Mouse (Mus musculus): ENCODE data around the gene Zfp628. TPM values are rescaled to one million over a fixed set of nuclear protein-coding genes. Genes with fewer than 3 reads are reported as not detected.

Zfp628 gene
- total and polyA plus RNA-seq, 2 experiments from 2014 or later, result 1.7 to 8.9 TPM

DNA sequence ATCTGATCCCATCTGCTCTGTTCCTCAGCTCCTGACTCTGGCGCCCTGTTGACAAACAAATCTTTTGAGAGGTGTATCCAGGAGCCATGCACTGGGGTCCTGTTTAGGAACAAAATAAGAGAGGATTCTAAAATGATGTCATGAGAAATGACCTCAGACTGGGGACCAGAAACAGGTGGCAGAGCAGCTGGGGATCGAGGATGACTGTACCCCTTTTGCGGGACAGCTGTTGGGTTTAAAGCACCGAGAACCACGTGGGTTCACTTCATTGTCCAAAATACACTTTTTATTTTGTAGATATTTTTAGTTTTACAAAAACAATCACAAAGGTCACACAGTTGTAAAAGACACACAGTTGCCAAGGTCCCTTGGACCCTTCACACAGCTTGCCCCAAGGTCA lies 50.0 kb downstream of the Zfp628 start:
- Histone ChIP-seq H3K9ac (replicated peaks; ENCODE audit: low read depth, low read length) (no peak overlapping the region), H3K27me3 (ENCODE audit: control insufficient read depth, insufficient read depth, low read length) (no peaks in the 10 kb centered on the region), H3K9me3 (replicated peaks; ENCODE audit: control insufficient read depth, low read length) (no peaks in the 10 kb centered on the region), H3K4me3 (ENCODE audit: low read depth, low read length) (no peak overlapping the region), H3K4me2 (ENCODE audit: low read depth, low read length) (no peak overlapping the region), H3K4me1 (ENCODE audit: control insufficient read depth, insufficient read depth) (no peaks in the 10 kb centered on the region), H3K36me3 (replicated peaks; ENCODE audit: control insufficient read depth, insufficient read depth, low read length) (no peaks in the 10 kb centered on the region), H3K27ac (ENCODE audit: low read depth) (no peak overlapping the region)
- TF ChIP-seq CTCF (IDR thresholded peaks at IDR 0.05; ENCODE audit: low read depth), result no peak
- TF ChIP-seq EP300 (IDR thresholded peaks at IDR 0.05; ENCODE audit: low read depth), result no peak
- 70% methylated on average over 5 of the region's 5 CpGs for WGBS
- no peak for DNase-seq (ENCODE audit: low spot score)
- ATAC-seq (ENCODE audit: insufficient read depth, low read depth), result no peak

GRCm38 (mm10) chr7:4971068-4971467 lies 56.1 kb downstream of the Zfp628 start, which contains the start of gene Sbk3:
Sbk3 (minus strand) TSS chr7:4971168.
- peak within 1 kb of the TSS; percentile 68 for H3K27ac ChIP-seq (ENCODE audit: low read depth)

More at GRCm38 (mm10) chr7:4971068-4971467, 56.1 kb downstream of the Zfp628 start, which contains the start of gene Sbk3:
- no peaks in the 10 kb centered on the region for H3K27me3 ChIP-seq (ENCODE audit: control insufficient read depth, insufficient read depth, low read length)
- H3K9ac ChIP-seq (replicated peaks; ENCODE audit: low read depth, low read length), result no peak within 1 kb of the TSS
- ATAC-seq (ENCODE audit: insufficient read depth, low read depth) (no peak), DNase-seq (ENCODE audit: low spot score) (no peak)
- H3K4me3 ChIP-seq (ENCODE audit: low read depth, low read length), result no peak within 1 kb of the TSS
- TF ChIP-seq EP300 (IDR thresholded peaks at IDR 0.05; ENCODE audit: low read depth) (no peak), CTCF (IDR thresholded peaks at IDR 0.05; ENCODE audit: low read depth) (no peak)
- no peaks in the 10 kb centered on the region for H3K36me3 ChIP-seq (replicated peaks; ENCODE audit: control insufficient read depth, insufficient read depth, low read length)
- no peak within 1 kb of the TSS for H3K4me2 ChIP-seq (ENCODE audit: low read depth, low read length)
- 39% methylated on average over 6 of the region's 6 CpGs for WGBS
- no peaks in the 10 kb centered on the region for H3K9me3 ChIP-seq (replicated peaks; ENCODE audit: control insufficient read depth, low read length)
- H3K4me1 ChIP-seq (ENCODE audit: control insufficient read depth, insufficient read depth), result peaks cover 18% of the 10 kb centered on the region

Other genes with a start within 250 kb of the Zfp628 start
Only the 30 nearest of the 33 such genes appear.
- gene Tmem150b, start 190.0 kb upstream of the Zfp628 start, total RNA-seq (2014; rRNA removed; ENCODE audit: low replicate concordance), result 0.23 TPM in 1 of 2 replicates, not detected in the other
- gene Tmem150b, start 190.0 kb upstream of the Zfp628 start, polyA plus RNA-seq (2015; fragmentation: Nextera tagmentation; extraction: Ambion mirVana), result not detected in 2 replicates
- 59.1 and 62.9 TPM in 2 replicates for gene Kmt5c, start 175.1 kb upstream of the Zfp628 start, total RNA-seq (2014; rRNA removed; ENCODE audit: low replicate concordance)
- gene Kmt5c, start 175.1 kb upstream of the Zfp628 start, polyA plus RNA-seq (2015; fragmentation: Nextera tagmentation; extraction: Ambion mirVana), result 38.3 and 42.9 TPM in 2 replicates
- 20.8 TPM in 1 of 2 replicates, not detected in the other for gene Cox6b2, start 162.1 kb upstream of the Zfp628 start, total RNA-seq (2014; rRNA removed; ENCODE audit: low replicate concordance)
- 27.1 and 27.8 TPM in 2 replicates for gene Cox6b2, start 162.1 kb upstream of the Zfp628 start, polyA plus RNA-seq (2015; fragmentation: Nextera tagmentation; extraction: Ambion mirVana)
- gene Fam71e2, start 143.9 kb upstream of the Zfp628 start, total RNA-seq (2014; rRNA removed; ENCODE audit: low replicate concordance), result not detected in 2 replicates
- gene Fam71e2, start 143.9 kb upstream of the Zfp628 start, polyA plus RNA-seq (2015; fragmentation: Nextera tagmentation; extraction: Ambion mirVana), result not detected in 2 replicates
- gene Il11, start 132.4 kb upstream of the Zfp628 start, total RNA-seq (2014; rRNA removed; ENCODE audit: low replicate concordance), result not detected in 2 replicates
- gene Il11, start 132.4 kb upstream of the Zfp628 start, polyA plus RNA-seq (2015; fragmentation: Nextera tagmentation; extraction: Ambion mirVana), result not detected in 2 replicates
- not detected in 2 replicates for gene Tmem190, start 132.3 kb upstream of the Zfp628 start, total RNA-seq (2014; rRNA removed; ENCODE audit: low replicate concordance)
- gene Tmem190, start 132.3 kb upstream of the Zfp628 start, polyA plus RNA-seq (2015; fragmentation: Nextera tagmentation; extraction: Ambion mirVana), result not detected in 2 replicates
- 2.2 and 21.0 TPM in 2 replicates for gene Tmem238, start 125.6 kb upstream of the Zfp628 start, total RNA-seq (2014; rRNA removed; ENCODE audit: low replicate concordance)
- gene Tmem238, start 125.6 kb upstream of the Zfp628 start, polyA plus RNA-seq (2015; fragmentation: Nextera tagmentation; extraction: Ambion mirVana), result 8.0 and 8.6 TPM in 2 replicates
- 141 and 173 TPM in 2 replicates for gene Rpl28, start 122.3 kb upstream of the Zfp628 start, total RNA-seq (2014; rRNA removed; ENCODE audit: low replicate concordance)
- 259 and 269 TPM in 2 replicates for gene Rpl28, start 122.3 kb upstream of the Zfp628 start, polyA plus RNA-seq (2015; fragmentation: Nextera tagmentation; extraction: Ambion mirVana)
- 440 and 486 TPM in 2 replicates for gene Ube2s, start 102.6 kb upstream of the Zfp628 start, total RNA-seq (2014; rRNA removed; ENCODE audit: low replicate concordance)
- 156 and 174 TPM in 2 replicates for gene Ube2s, start 102.6 kb upstream of the Zfp628 start, polyA plus RNA-seq (2015; fragmentation: Nextera tagmentation; extraction: Ambion mirVana)
- gene Shisa7, start 70.5 kb upstream of the Zfp628 start, total RNA-seq (2014; rRNA removed; ENCODE audit: low replicate concordance), result 0.23 TPM in 1 of 2 replicates, not detected in the other
- gene Shisa7, start 70.5 kb upstream of the Zfp628 start, polyA plus RNA-seq (2015; fragmentation: Nextera tagmentation; extraction: Ambion mirVana), result not detected in 2 replicates
- 1.4 and 20.0 TPM in 2 replicates for gene Isoc2b, start 45.0 kb upstream of the Zfp628 start, total RNA-seq (2014; rRNA removed; ENCODE audit: low replicate concordance)
- 4.5 and 6.5 TPM in 2 replicates for gene Isoc2b, start 45.0 kb upstream of the Zfp628 start, polyA plus RNA-seq (2015; fragmentation: Nextera tagmentation; extraction: Ambion mirVana)
- 15.2 and 25.6 TPM in 2 replicates for gene Isoc2a, start 38.1 kb upstream of the Zfp628 start, total RNA-seq (2014; rRNA removed; ENCODE audit: low replicate concordance)
- 1.4 and 1.6 TPM in 2 replicates for gene Isoc2a, start 38.1 kb upstream of the Zfp628 start, polyA plus RNA-seq (2015; fragmentation: Nextera tagmentation; extraction: Ambion mirVana)
- gene Gm36210, start 8.7 kb upstream of the Zfp628 start, total RNA-seq (2014; rRNA removed; ENCODE audit: low replicate concordance), result 0.88 TPM in 1 of 2 replicates, not detected in the other
- gene Gm36210, start 8.7 kb upstream of the Zfp628 start, polyA plus RNA-seq (2015; fragmentation: Nextera tagmentation; extraction: Ambion mirVana), result 0.08 and 0.12 TPM in 2 replicates
- gene Nat14, start 6.8 kb downstream of the Zfp628 start, total RNA-seq (2014; rRNA removed; ENCODE audit: low replicate concordance), result 2.0 and 4.2 TPM in 2 replicates
- gene Nat14, start 6.8 kb downstream of the Zfp628 start, polyA plus RNA-seq (2015; fragmentation: Nextera tagmentation; extraction: Ambion mirVana), result 2.8 and 3.6 TPM in 2 replicates
- gene Ssc5d, start 10.6 kb downstream of the Zfp628 start, total RNA-seq (2014; rRNA removed; ENCODE audit: low replicate concordance), result 3.5 and 5.0 TPM in 2 replicates
- gene Ssc5d, start 10.6 kb downstream of the Zfp628 start, polyA plus RNA-seq (2015; fragmentation: Nextera tagmentation; extraction: Ambion mirVana), result 1.1 and 1.2 TPM in 2 replicates
- 16.4 and 19.9 TPM in 2 replicates for gene Sbk2, start 49.2 kb downstream of the Zfp628 start, total RNA-seq (2014; rRNA removed; ENCODE audit: low replicate concordance)
- gene Sbk2, start 49.2 kb downstream of the Zfp628 start, polyA plus RNA-seq (2015; fragmentation: Nextera tagmentation; extraction: Ambion mirVana), result 22.0 and 24.3 TPM in 2 replicates
- 3.2 and 3.9 TPM in 2 replicates for gene Sbk3, start 56.0 kb downstream of the Zfp628 start, total RNA-seq (2014; rRNA removed; ENCODE audit: low replicate concordance)
- gene Sbk3, start 56.0 kb downstream of the Zfp628 start, polyA plus RNA-seq (2015; fragmentation: Nextera tagmentation; extraction: Ambion mirVana), result 2.7 and 4.1 TPM in 2 replicates
- gene Zfp579, start 80.9 kb downstream of the Zfp628 start, total RNA-seq (2014; rRNA removed; ENCODE audit: low replicate concordance), result 8.3 and 15.0 TPM in 2 replicates
- gene Zfp579, start 80.9 kb downstream of the Zfp628 start, polyA plus RNA-seq (2015; fragmentation: Nextera tagmentation; extraction: Ambion mirVana), result 25.4 and 30.6 TPM in 2 replicates
- gene Zfp524, start 99.2 kb downstream of the Zfp628 start, total RNA-seq (2014; rRNA removed; ENCODE audit: low replicate concordance), result 11.0 and 15.6 TPM in 2 replicates
- gene Zfp524, start 99.2 kb downstream of the Zfp628 start, polyA plus RNA-seq (2015; fragmentation: Nextera tagmentation; extraction: Ambion mirVana), result 12.5 and 15.1 TPM in 2 replicates
- 37.2 and 56.9 TPM in 2 replicates for gene Fiz1, start 99.5 kb downstream of the Zfp628 start, total RNA-seq (2014; rRNA removed; ENCODE audit: low replicate concordance)
- 14.4 and 14.7 TPM in 2 replicates for gene Fiz1, start 99.5 kb downstream of the Zfp628 start, polyA plus RNA-seq (2015; fragmentation: Nextera tagmentation; extraction: Ambion mirVana)
- not detected in 2 replicates for gene Gm44973, start 100.3 kb downstream of the Zfp628 start, total RNA-seq (2014; rRNA removed; ENCODE audit: low replicate concordance)
- gene Gm44973, start 100.3 kb downstream of the Zfp628 start, polyA plus RNA-seq (2015; fragmentation: Nextera tagmentation; extraction: Ambion mirVana), result 0.75 and 1.1 TPM in 2 replicates
- 17.6 and 24.9 TPM in 2 replicates for gene Zfp865, start 105.2 kb downstream of the Zfp628 start, total RNA-seq (2014; rRNA removed; ENCODE audit: low replicate concordance)
- 1.8 and 2.0 TPM in 2 replicates for gene Zfp865, start 105.2 kb downstream of the Zfp628 start, polyA plus RNA-seq (2015; fragmentation: Nextera tagmentation; extraction: Ambion mirVana)
- 1.0 and 2.8 TPM in 2 replicates for gene Ccdc106, start 105.3 kb downstream of the Zfp628 start, total RNA-seq (2014; rRNA removed; ENCODE audit: low replicate concordance)
- 0.33 and 0.85 TPM in 2 replicates for gene Ccdc106, start 105.3 kb downstream of the Zfp628 start, polyA plus RNA-seq (2015; fragmentation: Nextera tagmentation; extraction: Ambion mirVana)
- 0.99 TPM in 1 of 2 replicates, not detected in the other for gene 4632433K11Rik, start 118.9 kb downstream of the Zfp628 start, total RNA-seq (2014; rRNA removed; ENCODE audit: low replicate concordance)
- not detected in 2 replicates for gene 4632433K11Rik, start 118.9 kb downstream of the Zfp628 start, polyA plus RNA-seq (2015; fragmentation: Nextera tagmentation; extraction: Ambion mirVana)
- 7.2 and 8.3 TPM in 2 replicates for gene Zfp784, start 123.2 kb downstream of the Zfp628 start, total RNA-seq (2014; rRNA removed; ENCODE audit: low replicate concordance)
- 8.0 and 8.2 TPM in 2 replicates for gene Zfp784, start 123.2 kb downstream of the Zfp628 start, polyA plus RNA-seq (2015; fragmentation: Nextera tagmentation; extraction: Ambion mirVana)
- 15.0 TPM in 1 of 2 replicates, not detected in the other for gene Zfp580, start 136.3 kb downstream of the Zfp628 start, total RNA-seq (2014; rRNA removed; ENCODE audit: low replicate concordance)
- 14.7 and 16.6 TPM in 2 replicates for gene Zfp580, start 136.3 kb downstream of the Zfp628 start, polyA plus RNA-seq (2015; fragmentation: Nextera tagmentation; extraction: Ambion mirVana)
- gene U2af2, start 146.9 kb downstream of the Zfp628 start, total RNA-seq (2014; rRNA removed; ENCODE audit: low replicate concordance), result 95.2 and 99.1 TPM in 2 replicates
- 38.0 and 39.3 TPM in 2 replicates for gene U2af2, start 146.9 kb downstream of the Zfp628 start, polyA plus RNA-seq (2015; fragmentation: Nextera tagmentation; extraction: Ambion mirVana)
- 208 and 236 TPM in 2 replicates for gene Epn1, start 165.0 kb downstream of the Zfp628 start, total RNA-seq (2014; rRNA removed; ENCODE audit: low replicate concordance)
- 53.0 and 56.4 TPM in 2 replicates for gene Epn1, start 165.0 kb downstream of the Zfp628 start, polyA plus RNA-seq (2015; fragmentation: Nextera tagmentation; extraction: Ambion mirVana)
- gene Rfpl4, start 201.7 kb downstream of the Zfp628 start, total RNA-seq (2014; rRNA removed; ENCODE audit: low replicate concordance), result not detected in 2 replicates
- gene Rfpl4, start 201.7 kb downstream of the Zfp628 start, polyA plus RNA-seq (2015; fragmentation: Nextera tagmentation; extraction: Ambion mirVana), result not detected in 2 replicates
- 0.35 and 1.1 TPM in 2 replicates for gene Rasl2-9, start 210.7 kb downstream of the Zfp628 start, total RNA-seq (2014; rRNA removed; ENCODE audit: low replicate concordance)
- 4.4 and 6.5 TPM in 2 replicates for gene Rasl2-9, start 210.7 kb downstream of the Zfp628 start, polyA plus RNA-seq (2015; fragmentation: Nextera tagmentation; extraction: Ambion mirVana)

All from heart, postnatal 0 days (tissue).